16 mouse cellular contexts compared by ENCODE assay signal in genomic region chr6:117375989-117376388, GRCm38 (mm10).
A peak's percentile ranks its signal among the peaks of the same experiment; 100 is the strongest.
DNase-seq lines count a peak whose midpoint lies in the region; ATAC-seq and TF ChIP-seq lines count a peak whose summit lies in the region.
"Had no signal": no experiment of that assay in that cellular context is flagged by ENCODE, and none has a peak within 500 bp of the region (broad histone marks: within the 10 kb centered on the region; RNA-seq: fewer than 3 reads in every experiment).

No protein-coding gene starts in this region.

- no peak for TF ChIP-seq EP300 in heart, postnatal 0 days (IDR thresholded peaks at IDR 0.05; ENCODE audit: low read depth)
- TF ChIP-seq EP300 in liver, postnatal 0 days (IDR thresholded peaks at IDR 0.05; ENCODE audit: low read depth), result no peak
- TF ChIP-seq EP300 in ES-Bruce4 (IDR thresholded peaks at IDR 0.05; ENCODE audit: insufficient read depth, low read depth, low read length), result no peak

- H3K36me3 ChIP-seq in heart, postnatal 0 days (replicated peaks; ENCODE audit: control insufficient read depth, insufficient read depth, low read length), result no peaks in the 10 kb centered on the region
- no peaks in the 10 kb centered on the region for H3K36me3 ChIP-seq in liver, postnatal 0 days (replicated peaks; ENCODE audit: insufficient read depth, low read length)
- no peaks in the 10 kb centered on the region for H3K36me3 ChIP-seq in liver, embryonic 12.5 days
- no peaks in the 10 kb centered on the region for H3K36me3 ChIP-seq in ES-Bruce4 (ENCODE audit: control insufficient read depth, insufficient read depth, low read length, poor library complexity, severe bottlenecking)
- H3K36me3 ChIP-seq: forebrain, embryonic 10.5 days; heart, embryonic 12.5 days; hindbrain, embryonic 12.5 days had no signal

- TF ChIP-seq CTCF in heart, postnatal 0 days (IDR thresholded peaks at IDR 0.05; ENCODE audit: low read depth), result 0 out of 2 replicates have a peak, but pooled peaks have one; percentile 10
- TF ChIP-seq CTCF in liver, postnatal 0 days (IDR thresholded peaks at IDR 0.05; ENCODE audit: low read depth), result peak; percentile 48
- TF ChIP-seq CTCF in ES-Bruce4 (IDR thresholded peaks at IDR 0.05; ENCODE audit: low read depth, low read length), result peak; percentile 26
- TF ChIP-seq CTCF in brain, embryonic 14.5 days (IDR thresholded peaks at IDR 0.05; ENCODE audit: borderline replicate concordance, extremely low read depth, insufficient read depth, insufficient read length), result peak; percentile 23; the same call in 1 of the 2 replicates

- H3K9me3 ChIP-seq in heart, postnatal 0 days (replicated peaks; ENCODE audit: control insufficient read depth, low read length), result no peaks in the 10 kb centered on the region; the same call in 1 of the 2 replicates
- 0 out of 2 replicates have a peak, but pooled peaks cover 4% of the 10 kb centered on the region for H3K9me3 ChIP-seq in liver, postnatal 0 days (ENCODE audit: low read length)
- H3K9me3 ChIP-seq in liver, embryonic 12.5 days (replicated peaks), result peaks cover 7% of the 10 kb centered on the region; the same call in 1 of the 2 replicates
- H3K9me3 ChIP-seq in ES-Bruce4 (replicated peaks; ENCODE audit: control insufficient read depth, insufficient read depth, low read length, poor library complexity, severe bottlenecking), result no peaks in the 10 kb centered on the region; the same call in 1 of the 2 replicates

- H3K4me1 ChIP-seq in heart, postnatal 0 days (ENCODE audit: control insufficient read depth, insufficient read depth), result no peaks in the 10 kb centered on the region
- no peaks in the 10 kb centered on the region for H3K4me1 ChIP-seq in liver, postnatal 0 days (ENCODE audit: insufficient read depth)
- H3K4me1 ChIP-seq in liver, embryonic 12.5 days, result no peaks in the 10 kb centered on the region
- no peaks in the 10 kb centered on the region for H3K4me1 ChIP-seq in ES-Bruce4 (ENCODE audit: control insufficient read depth, insufficient read depth, low read length)
- H3K4me1 ChIP-seq: forebrain, embryonic 10.5 days; hindbrain, embryonic 12.5 days had no signal

- DNase-seq in heart, postnatal 0 days (ENCODE audit: low spot score), result no peak
- no peak for DNase-seq in heart, adult 9 months (ENCODE audit: low spot score in 2 of 2)
- no peak for DNase-seq in liver, postnatal 0 days
- no peak for DNase-seq in brain, embryonic 14.5 days (ENCODE audit: low read depth)
- DNase-seq in T-cell, adult 2 months (ENCODE audit: low spot score), result no peak
- DNase-seq in left cerebral cortex, postnatal 10 days (ENCODE audit: extremely low spot score in 1 of 2, low spot score in 2 of 2), result no peak
- DNase-seq: adrenal gland, adult 8-10 months; kidney, adult 8-10 months; left cerebral cortex, postnatal 4 days; lung, adult 2 months; thymus, adult 18-20 months had no signal

- H3K9ac ChIP-seq in heart, postnatal 0 days (replicated peaks; ENCODE audit: low read depth, low read length), result no peak overlapping the region
- H3K9ac ChIP-seq in liver, postnatal 0 days (replicated peaks), result no peak overlapping the region
- no peak overlapping the region for H3K9ac ChIP-seq in liver, embryonic 12.5 days
- H3K9ac ChIP-seq in ES-Bruce4 (ENCODE audit: low read depth, poor library complexity, severe bottlenecking), result no peak overlapping the region
- H3K9ac ChIP-seq: heart, embryonic 12.5 days; hindbrain, embryonic 12.5 days had no signal

- intact Hi-C loops in left cerebral cortex, postnatal 10 days (cut with DNase I), result no loop called here

- no peak for ATAC-seq in heart, postnatal 0 days (ENCODE audit: insufficient read depth, low read depth)
- no peak for ATAC-seq in liver, postnatal 0 days
- no peak for ATAC-seq in liver, embryonic 12.5 days

- TF ChIP-seq POLR2A in ES-Bruce4 (IDR thresholded peaks at IDR 0.05; ENCODE audit: insufficient read depth, low read length), result no peak
- no peak for TF ChIP-seq POLR2A in brain, embryonic 14.5 days (IDR thresholded peaks at IDR 0.05; ENCODE audit: borderline replicate concordance, extremely low read depth, insufficient read depth, insufficient read length, poor library complexity, severe bottlenecking)

- no peak overlapping the region for H3K4me3 ChIP-seq in heart, postnatal 0 days (ENCODE audit: low read depth, low read length)
- H3K4me3 ChIP-seq in liver, postnatal 0 days (ENCODE audit: low read depth, low read length), result no peak overlapping the region
- no peak overlapping the region for H3K4me3 ChIP-seq in liver, embryonic 12.5 days
- H3K4me3 ChIP-seq in ES-Bruce4 (ENCODE audit: low read depth, low read length), result no peak overlapping the region
- H3K4me3 ChIP-seq: forebrain, embryonic 10.5 days; heart, embryonic 12.5 days; hindbrain, embryonic 12.5 days had no signal

- H3K4me2 ChIP-seq in heart, postnatal 0 days (ENCODE audit: low read depth, low read length), result no peak overlapping the region
- H3K4me2 ChIP-seq in liver, postnatal 0 days (ENCODE audit: low read depth, low read length), result no peak overlapping the region
- no peak overlapping the region for H3K4me2 ChIP-seq in liver, embryonic 12.5 days
- H3K4me2 ChIP-seq: heart, embryonic 12.5 days; hindbrain, embryonic 12.5 days had no signal

- no peak overlapping the region for H3K27ac ChIP-seq in heart, postnatal 0 days (ENCODE audit: low read depth)
- H3K27ac ChIP-seq in liver, postnatal 0 days (ENCODE audit: low read depth), result no peak overlapping the region
- H3K27ac ChIP-seq in liver, embryonic 12.5 days, result no peak overlapping the region
- no peak overlapping the region for H3K27ac ChIP-seq in ES-Bruce4 (ENCODE audit: insufficient read depth, low read length)
- H3K27ac ChIP-seq: forebrain, embryonic 10.5 days; hindbrain, embryonic 12.5 days had no signal

- no peaks in the 10 kb centered on the region for H3K27me3 ChIP-seq in heart, postnatal 0 days (ENCODE audit: control insufficient read depth, insufficient read depth, low read length)
- no peaks in the 10 kb centered on the region for H3K27me3 ChIP-seq in liver, postnatal 0 days (ENCODE audit: insufficient read depth, low read length)
- H3K27me3 ChIP-seq in liver, embryonic 12.5 days (replicated peaks), result no peaks in the 10 kb centered on the region
- H3K27me3 ChIP-seq in ES-Bruce4 (ENCODE audit: control insufficient read depth, insufficient read depth, low read length, poor library complexity, severe bottlenecking), result no peaks in the 10 kb centered on the region
- H3K27me3 ChIP-seq: heart, embryonic 12.5 days; hindbrain, embryonic 12.5 days had no signal

- 92% methylated on average over 5 of the region's 5 CpGs for WGBS in heart, postnatal 0 days
- WGBS in liver, postnatal 0 days (ENCODE audit: insufficient replicate concordance), result 89% methylated on average over 5 of the region's 5 CpGs
- whole genome bisulfite sequencing in liver, embryonic 12.5 days (ENCODE audit: insufficient replicate concordance), result 74% methylated on average over 5 of the region's 5 CpGs
